Mouse (Mus musculus): Measurements from ENCODE around the gene Prdx2. TPM values are rescaled to one million over a fixed set of nuclear protein-coding genes. Genes with fewer than 3 reads are reported as not detected.
A peak's percentile ranks its signal among the peaks of the same experiment; 100 is the strongest.

The Prdx2 gene
- polyA plus RNA-seq, 1 experiment from 2014 or later = 313 TPM

DNA sequence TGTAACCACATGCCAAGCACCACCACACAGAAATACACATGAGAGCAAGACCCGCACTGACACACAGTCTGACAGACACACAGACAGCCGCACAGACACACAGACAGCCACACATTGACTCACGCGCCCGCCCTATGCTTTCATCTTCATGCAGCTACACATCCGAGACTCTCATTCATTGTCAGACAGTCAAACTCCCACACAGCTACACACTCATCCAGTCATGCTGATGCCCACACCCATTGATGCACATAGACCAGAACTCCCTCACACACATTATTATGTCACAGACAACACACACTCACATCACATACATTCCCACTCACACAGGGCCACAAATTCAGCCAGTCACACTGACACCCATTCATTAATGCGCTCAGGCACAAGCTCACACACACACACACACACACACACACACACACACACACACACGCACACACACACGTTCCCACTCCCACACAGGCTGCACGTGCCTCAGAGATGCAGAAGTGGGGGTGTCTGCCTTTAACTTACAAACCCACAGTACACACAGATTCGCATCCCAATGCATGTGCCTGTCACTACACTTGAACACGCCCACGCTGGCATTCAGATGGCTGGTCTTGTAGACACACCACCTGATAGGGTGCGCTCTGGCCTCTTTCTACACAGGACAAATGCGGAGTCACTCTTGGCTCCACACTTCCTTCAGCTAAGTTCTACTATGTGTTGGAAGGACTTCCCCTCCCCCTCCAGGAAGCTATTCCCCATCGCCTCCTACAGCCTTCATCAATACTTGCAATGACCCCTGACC is 35.4 kb upstream of the Prdx2 start:
- Histone ChIP-seq H3K9me3 (ENCODE audit: control insufficient read depth) (no peaks in the 10 kb centered on the region), H3K4me1 (replicated peaks; ENCODE audit: control insufficient read depth, insufficient read depth, low read length) (no peaks in the 10 kb centered on the region), H3K4me3 (ENCODE audit: low read depth, low read length) (no peak overlapping the region), H3K27me3 (replicated peaks; ENCODE audit: control insufficient read depth, insufficient read depth, low read length) (peaks cover 74% of the 10 kb centered on the region), H3K27ac (ENCODE audit: low read depth, low read length) (no peak overlapping the region), H3K9ac (ENCODE audit: low read depth, low read length) (no peak overlapping the region), H3K36me3 (ENCODE audit: control insufficient read depth, insufficient read depth) (no peaks in the 10 kb centered on the region), H3K4me2 (replicated peaks; ENCODE audit: low read depth) (no peak overlapping the region)
- no peak for ATAC-seq
- WGBS = 76% methylated on average over 16 of the region's 16 CpGs
- TF ChIP-seq CTCF (IDR thresholded peaks at IDR 0.05; ENCODE audit: low read depth) = no peak

GRCm38 (mm10) chr8:84934860-84935259 is 34.5 kb upstream of the Prdx2 start:
- ATAC-seq = no peak
- no peak for TF ChIP-seq CTCF (IDR thresholded peaks at IDR 0.05; ENCODE audit: low read depth)

DNA sequence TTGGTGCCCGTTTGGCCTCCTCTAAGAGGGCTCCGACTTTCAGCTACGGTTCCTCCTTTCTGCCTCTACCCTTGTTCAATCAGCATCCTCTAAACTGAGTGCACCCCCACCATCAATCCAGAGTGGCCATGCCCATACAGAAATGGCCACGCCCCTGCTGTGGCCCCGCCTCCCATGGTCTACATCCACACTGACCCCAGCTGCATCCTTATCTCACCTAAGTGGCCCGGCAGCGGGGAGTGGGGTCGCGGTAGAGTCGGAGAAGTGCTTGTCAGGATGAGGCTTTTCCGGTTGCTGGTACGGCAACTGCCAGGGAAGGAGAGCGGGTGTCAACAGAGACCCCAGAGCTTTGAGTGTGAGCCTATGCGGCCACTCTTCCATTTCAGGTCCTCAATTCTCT is 33.9 kb upstream of the Prdx2 start:
- Histone ChIP-seq H3K27me3 (replicated peaks; ENCODE audit: control insufficient read depth, insufficient read depth, low read length) (peaks cover 66% of the 10 kb centered on the region), H3K9ac (ENCODE audit: low read depth, low read length) (no peak overlapping the region), H3K4me3 (ENCODE audit: low read depth, low read length) (no peak overlapping the region), H3K27ac (ENCODE audit: low read depth, low read length) (no peak overlapping the region), H3K4me1 (replicated peaks; ENCODE audit: control insufficient read depth, insufficient read depth, low read length) (no peaks in the 10 kb centered on the region), H3K36me3 (ENCODE audit: control insufficient read depth, insufficient read depth) (no peaks in the 10 kb centered on the region), H3K9me3 (ENCODE audit: control insufficient read depth) (no peaks in the 10 kb centered on the region), H3K4me2 (replicated peaks; ENCODE audit: low read depth) (no peak overlapping the region)
- WGBS = 8% methylated on average over 14 of the region's 14 CpGs
- no peak for TF ChIP-seq CTCF (IDR thresholded peaks at IDR 0.05; ENCODE audit: low read depth)
- peak; percentile 34; the same call in 1 of the 2 replicates for ATAC-seq

More at GRCm38 (mm10) chr8:84934860-84935259, 34.5 kb upstream of the Prdx2 start:
- H3K27me3 ChIP-seq (replicated peaks; ENCODE audit: control insufficient read depth, insufficient read depth, low read length) = peaks cover 71% of the 10 kb centered on the region
- H3K9ac ChIP-seq (ENCODE audit: low read depth, low read length) = no peak overlapping the region
- H3K27ac ChIP-seq (ENCODE audit: low read depth, low read length) = no peak overlapping the region
- H3K4me2 ChIP-seq (replicated peaks; ENCODE audit: low read depth) = no peak overlapping the region
- H3K9me3 ChIP-seq (ENCODE audit: control insufficient read depth) = no peaks in the 10 kb centered on the region
- H3K4me3 ChIP-seq (ENCODE audit: low read depth, low read length) = no peak overlapping the region
- WGBS = under 1% methylated on average over 15 of the region's 15 CpGs
- no peaks in the 10 kb centered on the region for H3K36me3 ChIP-seq (ENCODE audit: control insufficient read depth, insufficient read depth)
- no peaks in the 10 kb centered on the region for H3K4me1 ChIP-seq (replicated peaks; ENCODE audit: control insufficient read depth, insufficient read depth, low read length)

GRCm38 (mm10) chr8:84936041-84936961 is 33.1 kb upstream of the Prdx2 start:
- ATAC-seq = no peak; the same call in 1 of the 2 replicates
- H3K9ac ChIP-seq (ENCODE audit: low read depth, low read length) = no peak overlapping the region
- TF ChIP-seq CTCF (IDR thresholded peaks at IDR 0.05; ENCODE audit: low read depth) = no peak

DNA sequence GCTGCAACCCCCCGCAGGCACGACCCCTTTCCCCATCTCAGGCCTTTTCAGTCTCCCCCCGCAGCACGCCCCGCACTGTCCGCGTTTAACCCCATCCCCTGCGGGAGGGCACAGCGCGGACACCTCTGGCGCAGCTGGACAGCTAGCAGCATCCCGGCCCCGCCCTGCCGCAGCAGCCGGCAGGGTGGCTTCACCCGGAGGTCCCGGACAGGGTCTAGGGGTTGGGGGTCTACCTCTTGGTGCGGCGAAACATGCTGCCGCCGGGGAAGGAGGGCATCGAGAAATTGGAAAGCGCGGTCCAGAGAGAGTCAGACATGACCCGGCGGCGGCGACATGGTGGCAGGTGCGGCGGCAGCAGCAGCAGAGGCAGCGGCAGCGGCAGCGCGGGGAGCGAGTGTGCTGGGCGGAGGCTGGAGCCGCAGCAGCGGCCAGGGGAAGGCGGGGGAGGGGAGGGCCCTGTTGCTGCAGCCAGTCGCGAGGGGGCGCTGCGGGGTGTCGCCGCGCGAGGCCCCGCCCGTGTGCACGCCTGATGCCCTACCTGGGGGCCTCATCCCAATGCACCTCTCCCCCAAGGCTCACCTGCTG is 32.3 kb upstream of the Prdx2 start, which contains the start of gene Mast1:
TSS of gene Mast1 (minus strand) at position 398 of the 585 bp plus-strand sequence.
- no peak within 1 kb of the TSS for H3K9ac ChIP-seq (ENCODE audit: low read depth, low read length)
- under 1% methylated on average over 48 of the region's 50 CpGs for WGBS
- peaks cover 61% of the 10 kb centered on the region for H3K27me3 ChIP-seq (replicated peaks; ENCODE audit: control insufficient read depth, insufficient read depth, low read length)

More at GRCm38 (mm10) chr8:84936041-84936961, 33.1 kb upstream of the Prdx2 start:
- 25% methylated on average over 23 of the region's 23 CpGs for WGBS
- H3K27me3 ChIP-seq (replicated peaks; ENCODE audit: control insufficient read depth, insufficient read depth, low read length) = peaks cover 62% of the 10 kb centered on the region
- H3K4me1 ChIP-seq (replicated peaks; ENCODE audit: control insufficient read depth, insufficient read depth, low read length) = no peaks in the 10 kb centered on the region
- H3K4me2 ChIP-seq (replicated peaks; ENCODE audit: low read depth) = peak overlapping the region; percentile 62
- H3K27ac ChIP-seq (ENCODE audit: low read depth, low read length) = no peak overlapping the region
- no peaks in the 10 kb centered on the region for H3K9me3 ChIP-seq (ENCODE audit: control insufficient read depth)
- H3K4me3 ChIP-seq (ENCODE audit: low read depth, low read length) = peak overlapping the region; percentile 35
- H3K36me3 ChIP-seq (ENCODE audit: control insufficient read depth, insufficient read depth) = no peaks in the 10 kb centered on the region

More for the DNA sequence above, 32.3 kb upstream of the Prdx2 start, which contains the start of gene Mast1:
- no peaks in the 10 kb centered on the region for H3K36me3 ChIP-seq (ENCODE audit: control insufficient read depth, insufficient read depth)
- peak within 1 kb of the TSS; percentile 35 for H3K4me3 ChIP-seq (ENCODE audit: low read depth, low read length)
- TF ChIP-seq CTCF (IDR thresholded peaks at IDR 0.05; ENCODE audit: low read depth) = peak; percentile 77
- no peaks in the 10 kb centered on the region for H3K9me3 ChIP-seq (ENCODE audit: control insufficient read depth)
- H3K27ac ChIP-seq (ENCODE audit: low read depth, low read length) = no peak within 1 kb of the TSS
- peak; percentile 36; the same call in 1 of the 2 replicates for ATAC-seq
- H3K4me1 ChIP-seq (replicated peaks; ENCODE audit: control insufficient read depth, insufficient read depth, low read length) = no peaks in the 10 kb centered on the region
- peak within 1 kb of the TSS; percentile 62 for H3K4me2 ChIP-seq (replicated peaks; ENCODE audit: low read depth)
